Mouse (Mus musculus) embryonic facial prominence, embryonic 14.5 days (tissue): Measurements from ENCODE around the gene Sh3bp4. TPM values are rescaled to one million over a fixed set of nuclear protein-coding genes. Genes with fewer than 3 reads are reported as not detected.
A peak's percentile ranks its signal among the peaks of the same experiment; 100 is the strongest.

Experiments
- ATAC-seq: fragments of 200-750 bp; cut with Nextera tagmentation; 2 replicates; pipeline ENCODE4 v1.8.0; 2017; ENCODE audit warnings: low read depth, moderate number of reproducible peaks, moderate TSS enrichment
- DNase-seq: peaks from one replicate; pipeline ENCODE4 v3.0.0-alpha.2; 2015; ENCODE audit warnings: low spot score
- H3K27ac ChIP-seq: fragments of 300-500 bp; sonication (generic); replicated peaks from 2 replicates; pipeline ENCODE4 v1.5.1; 2014; ENCODE audit warnings: low read depth, mild to moderate bottlenecking, low read length, moderate library complexity
- H3K27me3 ChIP-seq: fragments of 300-500 bp; sonication (generic); replicated peaks from 2 replicates; pipeline ENCODE4 v1.6.1; 2014; ENCODE audit warnings: low read length; ENCODE audit not compliant: control insufficient read depth, insufficient read depth
- H3K36me3 ChIP-seq: fragments of 300-500 bp; sonication (generic); 2 replicates; pipeline ENCODE4 v1.6.1; 2014; ENCODE audit warnings: low read length, mixed read lengths; ENCODE audit not compliant: control insufficient read depth, insufficient read depth
- H3K4me1 ChIP-seq: fragments of 300-500 bp; sonication (generic); 2 replicates; pipeline ENCODE4 v1.6.1; 2014; ENCODE audit warnings: antibody characterized with exemption, low read length; ENCODE audit not compliant: control insufficient read depth, insufficient read depth
- H3K4me2 ChIP-seq: fragments of 300-500 bp; sonication (generic); 2 replicates; pipeline ENCODE4 v1.6.1; 2014; ENCODE audit warnings: low read depth, mild to moderate bottlenecking, low read length, moderate library complexity, mixed read lengths
- H3K4me3 ChIP-seq: fragments of 300-500 bp; sonication (generic); 2 replicates; pipeline ENCODE4 v1.5.1; 2014; ENCODE audit warnings: low read depth, mild to moderate bottlenecking, low read length
- H3K9ac ChIP-seq: fragments of 300-500 bp; sonication (generic); 2 replicates; pipeline ENCODE4 v1.6.1; 2014; ENCODE audit warnings: low read depth, mild to moderate bottlenecking, low read length, moderate library complexity, mixed read lengths
- H3K9me3 ChIP-seq: fragments of 300-500 bp; sonication (generic); 2 replicates; pipeline ENCODE4 v1.6.1; 2016; ENCODE audit warnings: low read length; ENCODE audit not compliant: control insufficient read depth
- WGBS: fragments of 180-500 bp; shearing (Covaris S2); extraction: QIAGEN DNeasy Blood & Tissue Kit; methylation state at CpG from one replicate; pipeline ENCODE4 v1.1.7; 2014; 5-methylcytosine and 5-hydroxymethylcytosine counted together
- polyA plus RNA-seq: library from polyadenylated mRNA; unstranded; fragments of >200 nt; fragmentation: Nextera tagmentation; extraction: Ambion mirVana; gene quantifications from 2 replicates; pipeline ENCODE4 v1.2.1, GENCODE M21; 2014

Sh3bp4 gene
- polyA plus RNA-seq, 1 experiment from 2014 or later = 23.1 TPM

- Histone ChIP-seq H3K4me3 (no peak overlapping the region), H3K27ac (no peak overlapping the region), H3K27me3 (no peaks in the 10 kb centered on the region), H3K4me1 (peaks cover 48% of the 10 kb centered on the region), H3K36me3 (no peaks in the 10 kb centered on the region), H3K4me2 (no peak overlapping the region), H3K9ac (no peak overlapping the region), H3K9me3 (no peaks in the 10 kb centered on the region)
- ATAC-seq (no peak), DNase-seq (no peak)
- WGBS = 81% methylated on average over 18 of the region's 18 CpGs
Observed at GRCm38 (mm10) chr1:89105891-89106830, 35.9 kb downstream of the Sh3bp4 start.

- H3K9ac ChIP-seq = no peak overlapping the region
- no peak overlapping the region for H3K4me3 ChIP-seq
- DNase-seq (no peak), ATAC-seq (no peak)
- H3K4me2 ChIP-seq = no peak overlapping the region
- WGBS = 47% methylated on average over 6 of the region's 6 CpGs
- no peaks in the 10 kb centered on the region for H3K36me3 ChIP-seq
- H3K27ac ChIP-seq = peak overlapping the region; percentile 71; the same call in 1 of the 2 replicates
- peaks cover 44% of the 10 kb centered on the region for H3K4me1 ChIP-seq
- no peaks in the 10 kb centered on the region for H3K27me3 ChIP-seq
- H3K9me3 ChIP-seq = no peaks in the 10 kb centered on the region
Observed at GRCm38 (mm10) chr1:89107466-89107865, 37.3 kb downstream of the Sh3bp4 start.

GRCm38 (mm10) chr1:89108340-89108896, 38.2 kb downstream of the Sh3bp4 start:
- Histone ChIP-seq H3K9ac (no peak overlapping the region), H3K4me2 (no peak overlapping the region), H3K4me3 (no peak overlapping the region), H3K27ac (peak overlapping the region; percentile 71), H3K36me3 (no peaks in the 10 kb centered on the region), H3K4me1 (peaks cover 36% of the 10 kb centered on the region), H3K9me3 (no peaks in the 10 kb centered on the region), H3K27me3 (no peaks in the 10 kb centered on the region)
- ATAC-seq (peak; percentile 35), DNase-seq (peak; percentile 71)
- 12% methylated on average over 6 of the region's 6 CpGs for WGBS

GRCm38 (mm10) chr1:89109767-89110166, 39.6 kb downstream of the Sh3bp4 start:
- Histone ChIP-seq H3K9me3 (no peaks in the 10 kb centered on the region), H3K4me1 (peaks cover 24% of the 10 kb centered on the region), H3K4me3 (no peak overlapping the region), H3K9ac (no peak overlapping the region), H3K36me3 (no peaks in the 10 kb centered on the region), H3K4me2 (no peak overlapping the region), H3K27ac (no peak overlapping the region), H3K27me3 (no peaks in the 10 kb centered on the region)
- 46% methylated on average over 7 of the region's 7 CpGs for WGBS
- no peak for ATAC-seq
- DNase-seq = no peak

DNA sequence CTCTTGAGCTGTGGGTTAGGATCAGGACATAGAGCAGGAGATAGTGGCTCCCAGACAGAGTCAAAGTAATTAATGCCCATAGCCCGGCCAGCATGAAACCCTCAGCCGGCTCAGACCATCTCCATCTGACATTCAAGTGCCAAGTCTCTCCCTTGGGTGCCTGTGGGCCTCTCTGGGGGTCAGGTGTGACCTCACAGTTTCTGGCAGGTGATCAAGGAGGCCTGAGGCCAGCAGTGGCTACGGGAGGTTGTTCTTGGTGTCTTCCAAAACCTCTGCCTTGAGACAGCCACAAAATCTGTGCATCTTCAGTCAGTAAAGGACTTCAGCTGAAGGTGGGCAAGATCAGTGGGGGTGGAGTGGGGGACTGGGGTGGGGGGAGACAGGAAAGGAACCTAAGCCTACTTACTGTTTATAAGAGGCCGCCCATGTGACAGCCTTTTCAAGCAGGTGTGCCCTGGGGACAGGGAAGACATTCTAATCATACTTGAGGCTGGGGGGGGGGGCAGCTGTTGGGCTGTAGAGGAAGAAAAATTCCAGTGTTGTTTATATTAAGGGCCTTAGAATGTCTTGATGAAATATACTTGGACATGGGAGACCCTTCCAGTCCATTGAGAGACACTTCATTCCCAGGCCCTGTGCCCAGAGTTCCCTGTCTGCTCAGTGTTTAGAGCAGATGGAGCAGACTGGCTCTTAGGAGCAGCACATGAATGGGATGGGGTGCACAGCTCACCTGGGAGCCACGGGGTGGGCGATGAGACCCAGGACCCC, 40.7 kb downstream of the Sh3bp4 start:
- DNase-seq = no peak
- Histone ChIP-seq H3K4me3 (no peak overlapping the region), H3K4me2 (no peak overlapping the region), H3K9me3 (no peaks in the 10 kb centered on the region), H3K9ac (no peak overlapping the region), H3K36me3 (no peaks in the 10 kb centered on the region), H3K27me3 (no peaks in the 10 kb centered on the region), H3K27ac (no peak overlapping the region), H3K4me1 (peaks cover 24% of the 10 kb centered on the region)
- 70% methylated on average over 6 of the region's 6 CpGs for WGBS
- ATAC-seq = no peak

GRCm38 (mm10) chr1:89112544-89112943, 42.3 kb downstream of the Sh3bp4 start:
- Histone ChIP-seq H3K4me3 (no peak overlapping the region), H3K27me3 (no peaks in the 10 kb centered on the region), H3K9me3 (no peaks in the 10 kb centered on the region), H3K4me1 (peaks cover 20% of the 10 kb centered on the region), H3K4me2 (no peak overlapping the region), H3K27ac (no peak overlapping the region), H3K36me3 (no peaks in the 10 kb centered on the region), H3K9ac (no peak overlapping the region)
- ATAC-seq = no peak
- no peak for DNase-seq
- WGBS = 75% methylated on average over 1 of the region's 1 CpGs

- Histone ChIP-seq H3K4me2 (no peak overlapping the region), H3K9me3 (no peaks in the 10 kb centered on the region), H3K9ac (no peak overlapping the region), H3K27ac (no peak overlapping the region), H3K4me1 (peaks cover 8% of the 10 kb centered on the region), H3K4me3 (no peak overlapping the region), H3K27me3 (no peaks in the 10 kb centered on the region), H3K36me3 (no peaks in the 10 kb centered on the region)
- 92% methylated on average over 3 of the region's 3 CpGs for WGBS
- no peak for ATAC-seq
- DNase-seq = no peak
Observed at GRCm38 (mm10) chr1:89113731-89114130, 43.5 kb downstream of the Sh3bp4 start.

DNA sequence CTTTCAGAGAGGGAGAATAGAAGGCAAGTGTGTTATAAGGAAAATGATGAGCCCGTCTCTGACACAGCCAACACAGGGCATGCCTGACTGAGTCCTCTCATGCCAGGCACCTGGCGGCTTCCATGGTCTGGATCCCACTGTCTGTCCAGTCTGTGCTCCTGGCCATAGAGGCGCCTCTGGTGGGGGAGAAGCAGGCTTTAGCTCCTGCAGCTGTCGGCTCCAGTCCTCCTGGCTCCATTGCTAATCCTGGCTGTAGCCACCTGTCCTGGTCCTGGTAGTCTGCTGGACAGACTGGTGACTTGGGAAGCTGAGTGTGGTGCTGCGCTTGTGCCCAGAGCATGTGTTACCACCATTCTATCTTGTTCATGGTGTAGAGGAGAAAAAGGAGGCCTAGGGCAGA, 46.8 kb downstream of the Sh3bp4 start:
- no peaks in the 10 kb centered on the region for H3K9me3 ChIP-seq
- H3K27me3 ChIP-seq = no peaks in the 10 kb centered on the region
- 72% methylated on average over 5 of the region's 5 CpGs for WGBS
- no peak overlapping the region for H3K9ac ChIP-seq
- no peak overlapping the region for H3K4me3 ChIP-seq
- ATAC-seq = peak; percentile 38
- no peak overlapping the region; the same call in 1 of the 2 replicates for H3K27ac ChIP-seq
- H3K4me2 ChIP-seq = no peak overlapping the region
- H3K4me1 ChIP-seq = peaks cover 15% of the 10 kb centered on the region
- H3K36me3 ChIP-seq = no peaks in the 10 kb centered on the region
- DNase-seq = peak; percentile 50
